Mouse (Mus musculus) stomach, postnatal 0 days (tissue): ENCODE data around the gene Sgo2b.
"Not testable (repeated sequence)": the region's sequence is repeated elsewhere in the genome, so short reads cannot be mapped to it uniquely, and the experiment has no call there.

Source experiments
- CTCF ChIP-seq: IDR thresholded peaks from 2 replicates; pipeline ENCODE4 v1.5.1; 2016; ENCODE audit warnings: antibody characterized with exemption, low read depth, mild to moderate bottlenecking, moderate library complexity
- EP300 ChIP-seq: optimal IDR thresholded peaks from 2 replicates; pipeline ENCODE3; 2016; ENCODE audit warnings: antibody characterized with exemption

- not testable (repeated sequence) for TF ChIP-seq CTCF, EP300
Observed at GRCm38 (mm10) chr8:63953802-63954201, 1.8 kb upstream of the Sgo2b start.
